Mouse (Mus musculus) layer of hippocampus, postnatal 25 days (tissue): Measurements from ENCODE around the gene Plch2. TPM values are rescaled to one million over a fixed set of nuclear protein-coding genes. Genes with fewer than 3 reads are reported as not detected.

Experiments used
- DNase-seq, 2 experiments: peaks; one replicate each; pipeline ENCODE4 v3.0.0; 2022; ENCODE audit warnings: mixed read lengths in 2 of 2, low spot score in 1 of 2; ENCODE audit errors: extremely low spot score in 1 of 2
- total RNA-seq, 2 experiments: library from RNA; stranded (reverse); gene quantifications; 2 replicates each; pipeline ENCODE4 v1.2.3; 2021

Plch2 gene
- total RNA-seq, 2 experiments from 2014 or later = 91.4 to 98.9 TPM

GRCm38 (mm10) chr4:155005278-155005677 is 51.3 kb downstream of the Plch2 start:
- no peak for DNase-seq

- no peak for DNase-seq
Observed at GRCm38 (mm10) chr4:154999379-154999778, 57.2 kb downstream of the Plch2 start.

- no peak for DNase-seq
Observed at GRCm38 (mm10) chr4:154996572-154997154, 59.9 kb downstream of the Plch2 start.

- no peak for DNase-seq
Observed at GRCm38 (mm10) chr4:154994876-154995275, 61.7 kb downstream of the Plch2 start.

- no peak for DNase-seq
Observed at GRCm38 (mm10) chr4:154986750-154987149, 69.8 kb downstream of the Plch2 start.

- peak; percentile 82 to 93 for DNase-seq
Observed at GRCm38 (mm10) chr4:154986096-154986495, 70.5 kb downstream of the Plch2 start.

GRCm38 (mm10) chr4:154985151-154985777 is 71.3 kb downstream of the Plch2 start:
- no peak for DNase-seq

- no peak for DNase-seq
Observed at GRCm38 (mm10) chr4:154983767-154984166, 72.8 kb downstream of the Plch2 start.

- DNase-seq = no peak
Observed at GRCm38 (mm10) chr4:154982247-154983120, 74.1 kb downstream of the Plch2 start.

GRCm38 (mm10) chr4:154981530-154981929 is 75.1 kb downstream of the Plch2 start:
- DNase-seq = peak; percentile 59 to 74

- DNase-seq = no peak
Observed at GRCm38 (mm10) chr4:154981076-154981475, 75.5 kb downstream of the Plch2 start.

- no peak for DNase-seq
Observed at GRCm38 (mm10) chr4:154980110-154980509, 76.5 kb downstream of the Plch2 start.

- no peak for DNase-seq
Observed at GRCm38 (mm10) chr4:154974163-154974611, 82.4 kb downstream of the Plch2 start.

- no peak for DNase-seq
Observed at GRCm38 (mm10) chr4:154972546-154972945, 84.0 kb downstream of the Plch2 start.

GRCm38 (mm10) chr4:154967173-154967572 is 89.4 kb downstream of the Plch2 start:
- peak in 1 of 2 experiments; percentile 70 for DNase-seq

- no peak for DNase-seq
Observed at GRCm38 (mm10) chr4:154965856-154966255, 90.7 kb downstream of the Plch2 start.

- DNase-seq = peak in 1 of 2 experiments; percentile 40
Observed at GRCm38 (mm10) chr4:154964581-154965235, 91.9 kb downstream of the Plch2 start.

- DNase-seq = peak; percentile 77 to 86
Observed at GRCm38 (mm10) chr4:154963901-154964580, 92.5 kb downstream of the Plch2 start, which contains the start of gene Pank4. Pank4 (plus strand) TSS chr4:154964123.

GRCm38 (mm10) chr4:154963190-154963836 is 93.3 kb downstream of the Plch2 start:
- DNase-seq = no peak
